1 mouse cellular context compared by ENCODE assay signal in the genomic region with DNA sequence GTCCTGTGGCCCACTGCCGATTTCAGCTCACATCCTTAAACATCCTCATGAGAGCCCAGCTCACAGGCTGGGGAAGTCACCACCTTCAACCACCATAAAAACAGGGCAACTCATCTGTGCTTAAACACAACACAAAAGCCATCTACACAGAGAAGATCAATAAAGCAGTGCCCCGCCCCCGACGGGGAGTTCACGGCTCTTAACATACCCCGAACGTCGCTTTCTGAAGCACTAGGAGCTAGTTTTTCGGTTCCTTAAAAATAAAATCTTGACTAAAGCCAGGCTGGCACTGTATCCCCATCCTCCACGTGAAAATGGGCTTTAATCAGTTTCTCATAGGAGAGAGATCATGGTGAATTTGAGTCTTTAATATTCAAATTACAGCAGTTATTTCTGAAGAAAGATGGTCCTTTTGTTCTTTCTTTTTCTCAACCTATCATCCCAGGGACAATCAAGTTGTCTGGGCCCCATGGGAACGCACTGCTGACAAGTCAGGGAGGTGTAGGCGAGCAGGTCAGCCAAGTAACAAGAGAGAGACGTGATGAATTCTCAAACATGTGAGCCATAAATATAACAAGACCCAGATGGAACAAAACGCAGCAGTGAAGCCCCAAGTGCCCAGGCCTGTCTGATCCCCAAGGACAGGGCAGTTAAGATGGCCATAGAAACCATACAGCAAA.
TF ChIP-seq lines count a peak whose summit lies in the region.

No protein-coding gene starts in this region.

TF ChIP-seq in CH12.LX, 34 proteins besides CTCF, POLR2A, EP300 and RAD21:
- TF ChIP-seq ELF1 (IDR thresholded peaks at IDR 0.05; ENCODE audit: low read depth, low read length) (0 out of 2 replicates have a peak, but pooled peaks have one; percentile 10), MXI1 (IDR thresholded peaks at IDR 0.05; ENCODE audit: low read depth, low read length) (no peak), CHD2 (IDR thresholded peaks at IDR 0.05; ENCODE audit: low read length) (peak; percentile 37; the same call in 1 of the 2 replicates), MAZ (IDR thresholded peaks at IDR 0.05; ENCODE audit: low read depth, low read length) (0 out of 2 replicates have a peak, but pooled peaks have one; percentile 49), MEF2A (IDR thresholded peaks at IDR 0.05; ENCODE audit: borderline replicate concordance, low read depth, low read length) (0 out of 2 replicates have a peak, but pooled peaks have one; percentile 22), UBTF (IDR thresholded peaks at IDR 0.05; ENCODE audit: low read depth, low read length) (no peak), IRF4 (IDR thresholded peaks at IDR 0.05; ENCODE audit: low read depth, low read length) (peak; percentile 71), ZNF384 (IDR thresholded peaks at IDR 0.05; ENCODE audit: low read depth, low read length) (no peak), USF1 (IDR thresholded peaks at IDR 0.05; ENCODE audit: low read depth, low read length) (no peak)
